Mouse (Mus musculus): Measurements from ENCODE around the gene Phlda3.

Phlda3 gene

DNA sequence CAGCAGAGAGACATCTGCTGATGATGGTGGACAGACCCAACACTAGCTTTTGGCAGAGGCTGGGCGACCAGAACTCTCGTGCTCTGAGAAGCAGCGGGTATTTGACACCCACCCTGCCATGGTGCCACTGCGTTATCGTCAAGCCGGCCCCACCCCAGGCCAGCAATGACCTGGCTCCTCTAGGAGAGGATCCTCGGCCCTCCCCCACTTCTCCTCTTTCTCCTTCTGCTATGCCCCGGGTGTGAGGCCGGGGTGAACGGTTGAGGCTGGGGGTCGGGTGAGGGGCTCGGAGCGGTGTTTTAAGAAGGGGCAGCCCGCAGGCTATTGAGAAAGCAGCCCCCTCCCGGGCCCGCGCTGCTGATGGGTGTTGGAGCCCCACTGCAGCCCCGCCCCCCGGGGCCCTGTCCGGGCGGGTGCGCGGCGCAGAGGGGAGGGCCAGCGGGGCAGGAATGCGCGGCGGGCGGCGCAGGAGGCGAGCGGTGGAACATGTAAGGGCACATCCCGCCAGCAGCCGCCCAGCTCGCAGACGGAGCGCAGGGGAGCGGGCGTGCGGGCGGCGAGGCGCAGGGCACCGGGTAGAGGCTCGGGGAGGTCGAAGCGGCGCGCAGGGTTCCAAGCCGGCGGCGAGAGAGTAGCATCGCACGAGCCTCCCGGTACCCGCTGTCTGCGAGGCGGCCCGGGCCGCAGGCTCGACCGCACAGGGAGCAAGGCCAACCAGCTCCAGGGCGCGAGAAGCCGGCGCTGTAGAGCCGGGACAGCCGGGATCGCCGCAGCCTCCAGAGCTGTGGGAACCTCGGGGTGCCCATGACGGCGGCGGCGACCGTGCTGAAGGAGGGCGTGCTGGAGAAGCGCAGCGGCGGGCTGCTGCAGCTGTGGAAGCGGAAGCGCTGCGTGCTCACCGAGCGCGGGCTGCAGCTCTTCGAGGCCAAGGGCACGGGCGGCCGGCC lies at the start of gene Phlda3:
Gene Phlda3, plus strand, starts transcription at position 475 of the 947 bp plus-strand sequence.
- DNase-seq = peak; percentile 78

GRCm38 (mm10) chr1:135719486-135719885 lies 46.4 kb upstream of the Phlda3 start:
- peak; percentile 89 for DNase-seq

DNA sequence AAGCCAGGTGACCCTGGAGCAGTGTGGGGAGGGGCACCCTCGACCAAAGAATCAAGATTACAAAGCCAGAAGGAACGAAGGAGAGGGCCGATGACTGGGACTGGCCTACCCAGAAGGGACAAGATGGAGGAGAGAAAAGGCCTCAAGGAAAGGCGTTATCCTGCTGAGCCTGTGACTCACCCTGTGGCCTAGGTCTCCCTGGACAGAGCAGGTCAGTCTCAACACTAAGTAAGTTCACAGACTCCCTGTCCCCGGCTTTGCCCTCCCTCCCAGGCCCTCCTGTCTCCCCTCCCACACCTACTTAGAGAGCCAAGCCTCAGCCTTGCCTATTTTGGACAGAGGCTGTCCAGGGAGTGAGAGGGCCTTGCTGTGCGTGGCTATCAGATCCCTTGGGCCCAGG lies 45.9 kb upstream of the Phlda3 start, which contains the start of gene Csrp1:
Gene Csrp1, plus strand, starts transcription at position 79 of the 400 bp plus-strand sequence.
- no peak for DNase-seq

DNA sequence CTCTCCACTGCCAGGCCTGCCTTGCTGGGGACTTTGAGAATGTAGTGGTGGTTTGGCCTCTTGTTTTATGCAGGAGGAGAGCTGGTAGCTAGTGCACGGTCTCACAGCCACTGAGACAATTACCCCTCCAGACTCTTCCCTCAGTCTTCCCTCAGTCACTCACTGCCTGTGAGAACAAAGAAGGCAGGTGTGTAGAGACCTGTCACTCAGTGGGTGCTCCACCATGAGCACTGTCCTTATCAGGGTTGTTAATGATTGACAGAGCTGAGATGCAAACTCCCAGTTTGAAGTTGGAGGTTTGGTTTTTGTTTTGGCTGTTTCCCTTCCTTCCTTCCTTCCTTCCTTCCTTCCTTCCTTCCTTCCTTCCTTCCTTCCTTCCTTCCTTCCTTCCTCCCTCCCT lies 42.9 kb upstream of the Phlda3 start:
- no peak for DNase-seq

- no peak for DNase-seq
Observed at GRCm38 (mm10) chr1:135724134-135724533, 41.8 kb upstream of the Phlda3 start.

DNA sequence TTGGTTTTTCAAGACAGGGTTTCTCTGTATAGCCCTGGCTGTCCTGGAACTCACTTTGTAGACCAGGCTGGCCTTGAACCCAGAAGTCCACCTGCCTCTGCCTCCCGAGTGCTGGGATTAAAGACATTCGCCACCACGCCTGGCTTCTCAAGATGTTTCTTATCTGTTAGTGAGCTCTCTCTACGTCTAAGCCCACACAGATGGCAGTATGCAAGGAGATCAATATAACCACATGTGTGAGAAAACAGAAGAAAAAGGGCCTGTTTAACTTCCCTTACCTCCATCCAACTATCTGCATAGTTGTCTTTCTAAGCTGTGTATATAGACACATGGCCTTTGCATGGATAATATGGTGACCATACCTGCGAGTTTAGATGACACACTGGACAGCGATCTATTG lies 40.6 kb upstream of the Phlda3 start:
- DNase-seq = peak; percentile 52

DNA sequence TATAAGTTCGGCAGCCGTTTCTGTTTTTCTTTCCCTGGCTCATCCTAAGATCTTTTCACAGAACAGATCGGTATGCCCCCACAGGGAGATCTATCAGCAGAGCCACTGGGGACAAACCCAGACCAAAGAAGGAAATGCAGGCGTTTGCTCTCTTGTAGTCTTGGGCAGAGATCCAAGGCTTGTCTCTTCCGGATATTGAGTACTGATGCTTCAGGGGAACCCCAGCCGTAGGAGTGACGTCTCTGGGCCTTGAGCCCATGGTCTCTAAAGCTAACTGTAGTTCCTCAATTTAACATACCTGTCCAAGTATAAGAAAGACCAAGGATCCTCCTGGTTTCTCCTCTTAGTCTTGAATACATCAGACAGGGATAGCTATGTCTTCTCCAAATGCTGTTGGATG lies 40.0 kb upstream of the Phlda3 start:
- no peak for DNase-seq

GRCm38 (mm10) chr1:135728631-135729366 lies 37.1 kb upstream of the Phlda3 start:
- DNase-seq = peak; percentile 97

DNA sequence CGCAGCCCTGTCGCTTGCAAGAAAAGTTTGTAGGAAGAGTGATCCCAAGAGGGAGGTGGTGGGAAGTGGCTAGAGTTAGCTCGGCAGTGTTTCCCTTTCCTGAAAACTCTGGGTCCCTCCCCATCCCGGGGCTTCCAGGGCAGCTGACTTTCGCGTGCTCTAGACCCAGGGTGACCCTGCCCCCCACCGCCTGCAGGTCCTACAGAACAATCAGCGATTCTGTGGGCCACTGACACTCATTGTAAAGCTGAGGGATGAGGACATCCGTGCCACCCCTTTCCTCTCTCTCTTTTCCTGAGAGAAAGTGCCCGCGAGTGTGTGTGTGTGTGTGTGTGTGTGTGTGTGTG lies 36.6 kb upstream of the Phlda3 start:
- no peak for DNase-seq

GRCm38 (mm10) chr1:135729821-135730220 lies 36.1 kb upstream of the Phlda3 start:
- no peak for DNase-seq

GRCm38 (mm10) chr1:135730296-135730695 lies 35.6 kb upstream of the Phlda3 start:
- DNase-seq = no peak

GRCm38 (mm10) chr1:135731393-135731792 lies 34.5 kb upstream of the Phlda3 start:
- no peak for DNase-seq

- DNase-seq = no peak
Observed at GRCm38 (mm10) chr1:135731897-135732684, 33.8 kb upstream of the Phlda3 start.

DNA sequence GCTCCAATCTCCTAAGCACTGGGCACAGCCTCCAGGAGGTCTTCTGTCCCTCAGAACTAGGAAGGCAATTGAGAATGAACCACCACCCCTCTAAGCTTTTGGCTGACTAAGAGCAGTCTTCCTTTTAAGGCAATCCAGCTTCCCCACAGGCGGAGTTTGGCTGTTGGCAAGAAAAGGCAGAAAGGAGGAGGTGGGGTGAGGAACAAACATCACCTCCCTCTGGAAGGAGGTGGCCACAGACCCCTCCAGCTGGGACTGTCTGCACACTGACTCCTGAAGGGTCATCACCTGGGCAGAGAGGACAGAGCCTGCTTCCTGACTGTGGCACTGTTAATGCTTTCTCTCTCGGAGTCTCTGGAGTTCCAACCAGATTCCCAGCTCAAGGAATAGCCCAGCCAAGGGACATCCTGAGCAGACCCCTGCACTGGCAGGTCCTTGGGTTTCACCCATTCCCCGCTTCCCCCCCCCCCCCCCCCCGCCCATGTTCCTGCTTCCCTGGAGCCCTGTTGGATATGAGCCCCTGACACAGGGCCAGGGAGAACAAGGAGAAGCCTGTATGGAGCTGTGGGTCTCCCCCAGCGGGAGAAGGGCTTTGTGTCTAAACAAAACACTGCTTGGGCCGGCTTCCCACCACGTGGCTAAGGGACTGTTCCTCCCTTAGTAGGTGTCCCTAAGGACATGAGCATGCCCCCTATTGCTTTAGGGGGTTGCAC lies 31.5 kb upstream of the Phlda3 start:
- DNase-seq = no peak

DNA sequence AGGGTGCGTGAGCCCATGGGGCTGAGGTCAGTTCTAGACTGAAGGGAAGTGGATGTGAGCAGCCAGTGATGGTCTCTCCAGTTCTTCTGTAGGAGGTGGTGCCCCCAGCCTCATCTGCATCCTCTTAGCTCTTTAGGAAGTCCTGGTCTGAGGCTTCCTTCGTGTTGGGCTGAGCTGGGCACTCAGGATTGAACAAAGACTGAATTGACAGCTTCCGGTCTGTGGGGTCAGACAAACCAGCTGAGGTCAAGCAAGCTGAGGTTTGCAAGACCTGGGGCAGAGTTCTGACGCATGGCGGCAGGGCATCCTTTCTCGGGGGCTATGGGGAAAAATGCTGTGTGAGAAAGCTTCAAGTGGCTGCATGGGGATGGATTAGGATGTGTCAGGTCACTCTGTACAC lies 30.5 kb upstream of the Phlda3 start:
- DNase-seq = no peak

DNA sequence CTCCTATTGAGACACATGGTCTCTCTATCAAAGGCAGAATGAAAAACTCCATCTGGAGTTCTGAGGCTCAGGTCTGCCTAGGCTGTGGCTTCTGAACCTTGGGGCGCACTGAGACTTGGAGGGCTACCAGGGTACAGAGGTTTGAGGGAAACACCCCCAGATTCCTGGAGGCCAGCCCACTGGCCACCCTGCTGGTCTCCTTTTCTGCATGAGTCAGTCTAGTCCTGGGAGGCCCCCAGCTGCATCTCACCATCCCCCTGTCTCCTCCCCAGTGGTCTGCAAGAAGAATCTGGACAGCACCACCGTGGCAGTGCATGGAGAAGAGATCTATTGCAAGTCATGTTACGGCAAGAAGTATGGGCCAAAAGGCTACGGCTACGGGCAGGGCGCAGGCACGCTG lies 20.9 kb upstream of the Phlda3 start:
- DNase-seq = no peak

DNA sequence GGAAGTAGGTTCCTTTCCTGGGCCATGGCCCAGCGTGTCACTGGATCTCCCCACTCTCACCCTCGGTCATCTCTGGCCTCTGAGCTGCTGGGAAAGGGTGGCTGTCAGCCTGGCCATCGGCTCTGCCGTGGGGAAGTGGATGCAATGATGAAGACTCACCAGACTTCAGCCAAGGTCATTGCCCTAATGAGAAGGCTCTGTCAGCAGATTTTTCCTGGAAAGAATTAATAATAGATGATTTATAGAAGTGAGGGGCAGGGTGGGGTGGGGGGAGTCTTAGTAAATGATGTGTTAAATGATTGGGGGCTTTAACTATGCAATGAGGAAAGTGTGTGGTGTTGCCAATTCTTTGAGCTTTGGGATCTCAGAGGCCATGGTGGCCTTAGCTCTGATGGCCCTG lies 19.7 kb upstream of the Phlda3 start:
- DNase-seq = no peak

DNA sequence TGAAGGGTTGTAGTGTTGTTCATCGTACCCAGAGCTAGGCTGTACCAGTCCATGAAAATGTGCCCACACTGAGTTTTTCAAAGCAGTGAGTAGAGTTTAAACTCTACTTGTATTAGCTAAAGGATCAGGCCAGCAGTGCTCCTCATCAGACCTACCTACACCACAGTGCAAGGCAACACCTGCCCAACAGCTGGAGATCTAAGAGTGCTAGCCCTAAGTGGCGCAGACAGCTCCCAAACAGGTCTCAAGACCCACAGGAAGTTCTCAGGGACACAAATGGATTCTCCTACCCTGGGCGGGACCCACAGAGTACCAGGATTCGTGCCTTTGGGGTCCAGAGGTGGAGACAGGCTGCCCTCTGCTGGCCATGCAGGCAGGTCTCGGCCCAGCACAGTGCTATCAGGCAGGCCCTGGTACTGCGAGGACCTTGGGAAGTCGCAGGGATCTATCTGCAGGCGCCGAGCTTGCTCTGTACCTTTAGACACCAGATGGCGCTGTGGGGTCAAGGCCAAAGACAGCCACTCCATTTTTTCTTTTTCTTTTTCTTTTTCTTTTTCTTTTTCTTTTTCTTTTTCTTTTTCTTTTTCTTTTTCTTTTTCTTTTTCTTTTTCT lies 13.1 kb upstream of the Phlda3 start:
- DNase-seq = peak; percentile 95

DNA sequence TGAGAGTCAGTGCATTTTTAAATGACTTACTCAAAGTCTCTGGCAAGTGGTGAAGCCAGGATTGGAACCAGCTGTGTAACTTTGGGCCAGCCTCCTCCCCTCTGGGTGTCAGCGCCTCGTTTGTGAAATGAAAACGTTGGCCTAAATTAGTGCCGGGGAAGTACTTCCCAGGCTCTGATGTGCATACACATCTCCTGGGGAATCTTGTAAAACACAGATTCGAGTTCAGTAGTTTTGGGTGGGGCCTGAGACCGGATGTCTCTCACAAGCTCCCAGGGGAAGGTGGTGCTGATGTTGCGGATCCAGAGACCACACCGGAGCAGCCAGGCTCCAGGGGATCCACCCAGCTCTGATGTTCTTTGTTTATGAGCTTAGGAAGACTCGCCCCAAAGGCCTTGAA lies 10.6 kb upstream of the Phlda3 start:
- no peak for DNase-seq

DNA sequence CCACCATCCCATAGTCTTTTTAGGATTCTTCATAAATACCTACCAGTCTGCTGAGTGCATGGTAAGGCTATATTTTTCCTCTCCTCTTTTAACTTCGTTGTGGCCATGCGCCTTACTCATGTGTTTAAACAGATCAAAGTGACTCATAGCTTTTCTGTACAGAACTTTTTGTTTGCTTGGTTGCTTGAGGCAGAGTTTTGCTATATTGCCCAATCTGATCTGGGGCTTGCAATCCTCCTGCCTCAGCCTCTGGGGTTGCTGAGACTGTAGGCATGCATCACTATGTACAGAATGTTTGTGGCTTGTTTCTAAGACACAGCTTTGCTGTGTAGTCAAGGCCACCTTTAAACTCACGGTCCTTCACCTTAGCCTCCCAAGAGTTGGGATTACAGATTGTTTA lies 10.0 kb upstream of the Phlda3 start:
- DNase-seq = no peak

GRCm38 (mm10) chr1:135757287-135757686 lies 8.6 kb upstream of the Phlda3 start:
- DNase-seq = no peak

DNA sequence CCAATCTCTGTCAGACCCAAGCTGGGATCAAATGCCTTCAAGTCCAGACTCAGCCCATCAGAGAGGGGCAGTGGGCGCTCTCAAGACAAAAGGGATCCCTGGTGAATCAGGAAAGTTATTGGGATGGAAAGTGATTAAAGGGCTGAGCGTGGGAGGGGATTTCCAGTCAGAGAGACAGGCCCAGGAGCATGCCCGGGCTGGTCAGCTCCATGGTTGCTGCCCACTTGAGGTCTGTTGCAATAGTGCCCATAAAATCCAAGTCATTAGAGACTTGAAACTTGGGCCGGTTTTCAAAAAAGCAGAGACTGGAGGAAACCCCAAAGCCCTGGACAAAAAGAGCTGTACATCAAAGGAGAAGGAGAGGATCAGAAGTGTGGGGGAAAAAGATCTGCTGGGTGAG lies 6.2 kb upstream of the Phlda3 start:
- no peak for DNase-seq

Data from thymus, postnatal 14 days (tissue).